Mouse (Mus musculus) forebrain, embryonic 15.5 days (tissue): Measurements from ENCODE around the gene Tspan32. TPM values are rescaled to one million over a fixed set of nuclear protein-coding genes. Genes with fewer than 3 reads are reported as not detected.

Experiments
- ATAC-seq: fragments of 200-750 bp; cut with Nextera tagmentation; replicated peaks from 2 replicates; pipeline ENCODE4 v1.8.0; 2017; ENCODE audit warnings: mild to moderate bottlenecking, moderate TSS enrichment, moderate library complexity
- H3K27ac ChIP-seq: fragments of 300-500 bp; sonication (generic); replicated peaks from 2 replicates; pipeline ENCODE4 v1.5.1; 2015; ENCODE audit warnings: mild to moderate bottlenecking, inconsistent platforms
- H3K27me3 ChIP-seq: fragments of 300-500 bp; sonication (generic); 2 replicates; pipeline ENCODE4 v1.6.1; 2015; ENCODE audit warnings: inconsistent platforms
- H3K36me3 ChIP-seq: fragments of 300-500 bp; sonication (generic); 2 replicates; pipeline ENCODE4 v1.6.1; 2015; ENCODE audit warnings: mild to moderate bottlenecking, inconsistent platforms
- H3K4me1 ChIP-seq: fragments of 300-500 bp; sonication (generic); 2 replicates; pipeline ENCODE4 v1.6.1; 2015; ENCODE audit warnings: inconsistent platforms
- H3K4me2 ChIP-seq: fragments of 300-500 bp; sonication (generic); replicated peaks from 2 replicates; pipeline ENCODE4 v1.6.1; 2015; ENCODE audit warnings: mild to moderate bottlenecking, inconsistent platforms
- H3K4me3 ChIP-seq: fragments of 300-500 bp; sonication (generic); 2 replicates; pipeline ENCODE4 v1.5.1; 2015; ENCODE audit warnings: mild to moderate bottlenecking, inconsistent platforms
- H3K9ac ChIP-seq: fragments of 300-500 bp; sonication (generic); replicated peaks from 2 replicates; pipeline ENCODE4 v1.6.1; 2015; ENCODE audit warnings: mild to moderate bottlenecking, inconsistent platforms
- H3K9me3 ChIP-seq: fragments of 300-500 bp; sonication (generic); 2 replicates; pipeline ENCODE4 v1.6.1; 2016; ENCODE audit warnings: inconsistent platforms
- WGBS: fragments of 180-500 bp; shearing (Covaris S2); methylation state at CpG from one replicate; pipeline ENCODE4 v1.1.7; 2015; ENCODE audit warnings: mixed read lengths; 5-methylcytosine and 5-hydroxymethylcytosine counted together
- polyA plus RNA-seq: library from polyadenylated mRNA; unstranded; fragments of >200 nt; fragmentation: Nextera tagmentation; extraction: Ambion mirVana; gene quantifications from 2 replicates; pipeline ENCODE4 v1.2.1, GENCODE M21; 2015

The Tspan32 gene
- polyA plus RNA-seq: 0.33 and 0.64 TPM in 2 replicates

GRCm38 (mm10) chr7:143004727-143005343 is at the start of gene Tspan32:
Gene Tspan32 (plus strand): TSS chr7:143005046.
- H3K27me3 ChIP-seq: no peaks in the 10 kb centered on the region
- no peak for ATAC-seq
- H3K4me2 ChIP-seq: no peak within 1 kb of the TSS
- H3K27ac ChIP-seq: no peak within 1 kb of the TSS
- peaks cover 23% of the 10 kb centered on the region for H3K4me1 ChIP-seq
- no peaks in the 10 kb centered on the region for H3K36me3 ChIP-seq
- H3K9ac ChIP-seq: no peak within 1 kb of the TSS
- H3K9me3 ChIP-seq: no peaks in the 10 kb centered on the region
- 71% methylated on average over 4 of the region's 4 CpGs for WGBS
- H3K4me3 ChIP-seq: no peak within 1 kb of the TSS

- H3K36me3 ChIP-seq: no peaks in the 10 kb centered on the region
- H3K9me3 ChIP-seq: no peaks in the 10 kb centered on the region
- H3K4me3 ChIP-seq: no peak overlapping the region
- no peaks in the 10 kb centered on the region for H3K27me3 ChIP-seq
- WGBS: 92% methylated on average over 2 of the region's 2 CpGs
- no peak for ATAC-seq
- H3K27ac ChIP-seq: no peak overlapping the region
- no peak overlapping the region for H3K9ac ChIP-seq
- H3K4me1 ChIP-seq: no peaks in the 10 kb centered on the region
- no peak overlapping the region for H3K4me2 ChIP-seq
These were observed 48.8 kb upstream of the Tspan32 start for GRCm38 (mm10) chr7:142956018-142956417.

DNA sequence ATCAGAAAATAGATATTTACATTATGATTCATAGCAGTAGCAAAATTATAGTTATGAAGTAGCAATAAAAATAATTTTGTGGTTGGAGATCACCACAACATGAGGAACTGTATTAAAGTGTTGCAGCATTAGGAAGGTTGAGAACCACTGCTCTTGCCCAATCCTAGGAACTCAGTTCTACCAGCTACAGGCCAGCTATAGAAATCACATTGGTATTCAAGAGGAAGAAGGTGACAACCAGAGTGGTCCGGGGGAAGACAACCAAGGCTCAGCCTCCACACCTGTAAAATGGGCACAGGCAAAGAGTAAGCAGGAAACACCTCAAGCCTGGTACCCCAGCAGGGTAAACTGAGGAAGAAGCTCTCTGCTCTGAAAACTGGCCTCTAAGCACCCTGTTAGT is 46.0 kb upstream of the Tspan32 start:
- Histone ChIP-seq H3K4me2 (no peak overlapping the region), H3K4me3 (no peak overlapping the region), H3K27me3 (no peaks in the 10 kb centered on the region), H3K27ac (no peak overlapping the region), H3K4me1 (no peaks in the 10 kb centered on the region), H3K9ac (no peak overlapping the region), H3K9me3 (no peaks in the 10 kb centered on the region), H3K36me3 (no peaks in the 10 kb centered on the region)
- ATAC-seq: no peak
- WGBS: 90% methylated on average over 1 of the region's 1 CpGs

DNA sequence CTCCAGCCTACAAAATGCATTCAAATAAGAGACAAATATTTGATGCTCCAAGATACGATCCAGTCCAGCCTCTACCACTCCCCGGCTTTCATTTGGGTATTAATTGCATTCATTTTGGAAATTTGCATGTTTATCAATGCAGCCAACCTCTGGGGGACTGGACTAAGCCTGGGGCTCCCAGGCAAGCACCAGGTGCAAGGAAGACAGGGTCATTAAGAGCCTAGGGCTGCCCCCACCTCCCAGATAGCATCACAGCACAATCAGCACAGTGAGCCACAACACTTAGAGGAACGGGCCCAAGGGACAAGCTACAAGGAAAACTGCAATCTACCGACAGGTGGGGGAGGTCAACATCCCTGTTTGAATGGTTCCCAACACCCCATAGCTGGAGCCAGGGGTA is 45.1 kb upstream of the Tspan32 start:
- 70% methylated on average over 4 of the region's 4 CpGs for WGBS
- no peak overlapping the region for H3K9ac ChIP-seq
- H3K27me3 ChIP-seq: 0 out of 2 replicates have a peak, but pooled peaks cover 4% of the 10 kb centered on the region
- no peak overlapping the region for H3K27ac ChIP-seq
- H3K4me2 ChIP-seq: no peak overlapping the region
- no peaks in the 10 kb centered on the region for H3K4me1 ChIP-seq
- no peak overlapping the region for H3K4me3 ChIP-seq
- H3K36me3 ChIP-seq: no peaks in the 10 kb centered on the region
- no peaks in the 10 kb centered on the region for H3K9me3 ChIP-seq
- ATAC-seq: no peak

- no peaks in the 10 kb centered on the region for H3K36me3 ChIP-seq
- peaks cover 27% of the 10 kb centered on the region for H3K4me1 ChIP-seq
- H3K4me2 ChIP-seq: peak overlapping the region; percentile 96
- H3K27me3 ChIP-seq: peaks cover 71% of the 10 kb centered on the region
- H3K4me3 ChIP-seq: peak overlapping the region; percentile 51
- H3K27ac ChIP-seq: no peak overlapping the region
- H3K9me3 ChIP-seq: no peaks in the 10 kb centered on the region
- WGBS: under 1% methylated on average over 36 of the region's 36 CpGs
- H3K9ac ChIP-seq: peak overlapping the region; percentile 33; the same call in 1 of the 2 replicates
- ATAC-seq: peak; percentile 37
These were observed 37.4 kb upstream of the Tspan32 start for GRCm38 (mm10) chr7:142967414-142967883.

- no peaks in the 10 kb centered on the region for H3K36me3 ChIP-seq
- peaks cover 27% of the 10 kb centered on the region for H3K4me1 ChIP-seq
- peaks cover 72% of the 10 kb centered on the region for H3K27me3 ChIP-seq
- under 1% methylated on average over 89 of the region's 90 CpGs for WGBS
- peak overlapping the region; percentile 33 for H3K9ac ChIP-seq
- no peaks in the 10 kb centered on the region for H3K9me3 ChIP-seq
- H3K4me3 ChIP-seq: peak overlapping the region; percentile 51
- ATAC-seq: peak; percentile 88
- peak overlapping the region; percentile 96 for H3K4me2 ChIP-seq
- H3K27ac ChIP-seq: no peak overlapping the region
These were observed 36.7 kb upstream of the Tspan32 start for GRCm38 (mm10) chr7:142967884-142968808.

DNA sequence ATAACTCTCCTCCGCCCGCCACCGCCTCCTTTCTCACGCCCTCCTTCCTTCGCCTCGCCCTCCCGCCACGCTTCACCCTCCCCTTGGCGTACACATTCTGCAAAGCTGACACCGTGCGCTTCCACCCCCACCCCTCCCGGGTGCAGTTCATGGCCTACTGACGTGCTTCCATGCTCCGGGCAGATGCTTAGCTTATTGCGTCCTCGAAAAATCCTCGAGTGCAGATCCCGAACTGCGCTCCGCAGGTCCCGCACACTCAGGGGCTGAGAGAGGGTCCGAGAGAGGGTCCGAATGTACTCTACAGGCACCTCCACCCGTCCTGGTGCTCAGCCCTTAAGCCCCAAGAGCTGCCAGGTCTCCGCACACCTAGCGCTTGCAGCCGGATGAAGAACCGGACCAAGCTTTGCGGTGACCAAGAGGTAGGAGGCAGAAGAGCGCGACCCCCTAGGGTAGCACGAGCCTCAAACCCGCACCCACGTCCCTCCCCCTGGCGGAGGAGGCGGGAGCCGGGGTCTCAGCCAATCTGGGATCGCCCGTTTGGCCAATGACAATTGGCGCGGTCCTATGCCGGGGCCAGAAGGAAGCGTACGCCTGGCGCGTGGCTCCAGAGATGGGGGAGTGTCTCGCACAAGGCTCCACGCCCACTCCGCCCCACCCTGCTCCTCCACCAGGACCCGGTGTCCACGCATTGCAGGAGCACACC is 35.9 kb upstream of the Tspan32 start, which contains the start of gene Ascl2:
Ascl2 (minus strand) TSS at position 456 of the 703 bp plus-strand sequence.
- Histone ChIP-seq H3K4me1 (peaks cover 27% of the 10 kb centered on the region), H3K4me3 (peak within 1 kb of the TSS; percentile 51), H3K27ac (no peak within 1 kb of the TSS), H3K36me3 (no peaks in the 10 kb centered on the region), H3K27me3 (peaks cover 72% of the 10 kb centered on the region), H3K9me3 (no peaks in the 10 kb centered on the region), H3K4me2 (peak within 1 kb of the TSS; percentile 96), H3K9ac (peak within 1 kb of the TSS; percentile 33)
- under 1% methylated on average over 49 of the region's 51 CpGs for WGBS
- peak; percentile 45 for ATAC-seq

- no peaks in the 10 kb centered on the region for H3K4me1 ChIP-seq
- WGBS: 81% methylated on average over 4 of the region's 4 CpGs
- H3K4me2 ChIP-seq: no peak overlapping the region
- no peak for ATAC-seq
- no peaks in the 10 kb centered on the region for H3K36me3 ChIP-seq
- no peaks in the 10 kb centered on the region for H3K9me3 ChIP-seq
- no peak overlapping the region for H3K9ac ChIP-seq
- H3K27ac ChIP-seq: no peak overlapping the region
- H3K4me3 ChIP-seq: no peak overlapping the region
- H3K27me3 ChIP-seq: no peaks in the 10 kb centered on the region
These were observed 22.9 kb upstream of the Tspan32 start for GRCm38 (mm10) chr7:142981908-142982307.

- no peaks in the 10 kb centered on the region for H3K36me3 ChIP-seq
- no peak overlapping the region for H3K4me3 ChIP-seq
- no peak overlapping the region for H3K9ac ChIP-seq
- no peak overlapping the region for H3K27ac ChIP-seq
- H3K9me3 ChIP-seq: no peaks in the 10 kb centered on the region
- H3K27me3 ChIP-seq: no peaks in the 10 kb centered on the region
- WGBS: 88% methylated on average over 4 of the region's 4 CpGs
- H3K4me1 ChIP-seq: no peaks in the 10 kb centered on the region
- no peak for ATAC-seq
- no peak overlapping the region for H3K4me2 ChIP-seq
These were observed 19.7 kb upstream of the Tspan32 start for GRCm38 (mm10) chr7:142985146-142985545.

DNA sequence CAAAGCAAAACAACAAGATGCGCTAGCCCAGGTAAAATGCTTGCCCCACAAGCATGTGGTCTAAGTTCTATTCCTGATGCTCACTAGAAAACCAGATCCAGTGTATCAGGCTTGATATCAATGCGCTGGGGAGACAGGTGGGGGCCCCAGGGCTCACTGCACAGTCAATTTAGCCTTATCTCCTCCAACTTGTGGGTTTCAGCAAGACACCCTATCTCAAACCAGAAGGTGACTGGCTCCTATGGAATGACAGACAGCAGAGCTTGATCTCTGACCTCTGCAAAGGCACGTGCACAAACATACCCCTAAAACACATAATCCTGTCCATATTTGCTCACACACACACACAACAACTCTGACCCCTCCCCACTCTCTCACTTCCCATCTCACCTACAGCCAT is 17.1 kb upstream of the Tspan32 start:
- H3K36me3 ChIP-seq: no peaks in the 10 kb centered on the region
- 93% methylated on average over 3 of the region's 3 CpGs for WGBS
- no peak overlapping the region for H3K9ac ChIP-seq
- no peak overlapping the region for H3K27ac ChIP-seq
- no peaks in the 10 kb centered on the region for H3K27me3 ChIP-seq
- ATAC-seq: no peak
- H3K4me3 ChIP-seq: no peak overlapping the region
- H3K4me1 ChIP-seq: no peaks in the 10 kb centered on the region
- no peaks in the 10 kb centered on the region for H3K9me3 ChIP-seq
- no peak overlapping the region for H3K4me2 ChIP-seq

DNA sequence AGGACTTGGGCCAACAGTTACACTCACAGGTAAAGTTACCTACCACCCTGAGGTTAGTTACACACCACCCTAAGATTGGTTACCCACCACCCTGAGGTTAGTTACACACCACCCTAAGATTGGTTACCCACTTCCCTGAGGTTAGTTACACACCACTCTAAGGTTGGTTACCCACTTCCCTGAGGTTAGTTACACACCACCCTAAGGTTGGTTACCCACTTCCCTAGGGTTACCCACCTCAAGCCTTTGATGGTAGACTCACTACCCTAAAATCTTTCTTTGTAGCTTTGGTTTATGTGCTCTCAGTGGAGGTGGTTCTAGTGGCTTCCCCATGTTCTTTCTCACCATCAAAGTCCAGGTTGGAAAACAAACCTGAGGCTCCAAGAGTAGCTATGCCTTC is 9.8 kb upstream of the Tspan32 start:
- H3K9me3 ChIP-seq: no peaks in the 10 kb centered on the region
- no peak overlapping the region for H3K4me2 ChIP-seq
- H3K36me3 ChIP-seq: no peaks in the 10 kb centered on the region
- no peak overlapping the region for H3K4me3 ChIP-seq
- no peak overlapping the region for H3K9ac ChIP-seq
- no peaks in the 10 kb centered on the region for H3K27me3 ChIP-seq
- H3K27ac ChIP-seq: no peak overlapping the region
- no peak for ATAC-seq
- no peaks in the 10 kb centered on the region for H3K4me1 ChIP-seq
